Mouse (Mus musculus) CH12.LX (cell line): Measurements from ENCODE around the gene Git2.

Experiments used
- CHD2 ChIP-seq: IDR thresholded peaks from 2 replicates; pipeline ENCODE4 v1.6.1; 2011; ENCODE audit warnings: low read length, improper control_type of control experiment
- CTCF ChIP-seq, 2 experiments: IDR thresholded peaks in 1 of 2; conservative IDR thresholded peaks in 1 of 2; 2 replicates each; pipeline ENCODE4 v1.5.1; 2011 to 2012; ENCODE audit warnings: low read depth in 2 of 2, low read length in 2 of 2, improper control_type of control experiment in 1 of 2, inconsistent platforms in 1 of 2, mild to moderate bottlenecking in 1 of 2, moderate library complexity in 1 of 2
- ELF1 ChIP-seq: IDR thresholded peaks from 2 replicates; pipeline ENCODE4 v1.6.1; 2014; ENCODE audit warnings: low read depth, mild to moderate bottlenecking, inconsistent platforms, low read length, improper control_type of control experiment
- GABPA ChIP-seq: IDR thresholded peaks from 2 replicates; pipeline ENCODE4 v1.6.1; 2012; ENCODE audit warnings: low read depth, low read length, improper control_type of control experiment, inconsistent platforms; ENCODE audit not compliant: insufficient replicate concordance
- HCFC1 ChIP-seq: IDR thresholded peaks from 2 replicates; pipeline ENCODE4 v1.6.1; 2012; ENCODE audit warnings: low read depth, mild to moderate bottlenecking, inconsistent platforms, low read length, improper control_type of control experiment
- MYC ChIP-seq: IDR thresholded peaks from 2 replicates; pipeline ENCODE4 v1.6.1; 2011; ENCODE audit warnings: low read depth, mild to moderate bottlenecking, improper control_type of control experiment, low read length
- POLR2A ChIP-seq: IDR thresholded peaks from 2 replicates; pipeline ENCODE4 v1.6.1; 2011; ENCODE audit warnings: low read depth, mild to moderate bottlenecking, improper control_type of control experiment, low read length
- RAD21 ChIP-seq: IDR thresholded peaks from 2 replicates; pipeline ENCODE4 v1.6.1; 2011; ENCODE audit warnings: low read depth, mild to moderate bottlenecking, low read length, improper control_type of control experiment, moderate library complexity
- SMC3 ChIP-seq: IDR thresholded peaks from 2 replicates; pipeline ENCODE4 v1.6.1; 2011; ENCODE audit warnings: low read depth, low read length, improper control_type of control experiment
- TBP ChIP-seq: conservative IDR thresholded peaks from 2 replicates; pipeline ENCODE4 v1.6.1; 2011; ENCODE audit warnings: low read depth, low read length, improper control_type of control experiment
- TCF12 ChIP-seq: IDR thresholded peaks from 2 replicates; pipeline ENCODE4 v1.6.1; 2014; ENCODE audit warnings: low read depth, mild to moderate bottlenecking, inconsistent platforms, low read length, improper control_type of control experiment
- ZKSCAN1 ChIP-seq: IDR thresholded peaks from 2 replicates; pipeline ENCODE4 v1.6.1; 2012; ENCODE audit warnings: low read depth, inconsistent platforms, low read length, improper control_type of control experiment, borderline replicate concordance

DNA sequence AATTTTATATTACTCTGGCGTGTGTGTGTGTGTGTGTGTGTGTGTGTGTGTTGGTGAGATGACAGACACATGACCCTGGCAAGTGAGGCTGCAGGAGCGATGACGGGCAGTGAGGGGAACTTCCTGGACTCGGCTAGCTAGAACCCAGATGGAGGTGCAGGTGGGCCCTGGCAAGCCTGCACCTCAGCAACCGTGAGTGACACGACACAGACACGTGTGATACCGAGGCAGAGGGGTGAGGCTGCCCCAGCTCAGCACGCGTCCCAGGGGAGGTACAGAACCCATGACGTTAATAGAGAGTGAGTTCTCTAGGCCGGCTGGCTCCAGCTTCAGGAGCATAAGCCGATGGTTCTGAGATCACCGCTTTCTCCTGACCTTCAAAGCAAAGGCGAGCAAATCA is 43.3 kb downstream of the Git2 start:
- TF ChIP-seq SMC3, result no peak
- TF ChIP-seq CTCF (conservative IDR thresholded peaks at IDR 0.05 in 1 of 2, IDR thresholded peaks at IDR 0.05 in 1 of 2; ENCODE audit: low read depth in 2 of 2, low read length in 2 of 2), result no peak
- no peak for TF ChIP-seq ELF1
- TF ChIP-seq HCFC1, result no peak
- TF ChIP-seq TCF12, result no peak
- no peak for TF ChIP-seq POLR2A
- no peak for TF ChIP-seq CHD2
- no peak for TF ChIP-seq GABPA
- TF ChIP-seq RAD21, result no peak
- TF ChIP-seq ZKSCAN1, result no peak
- no peak for TF ChIP-seq TBP
- TF ChIP-seq MYC, result no peak
